Mouse (Mus musculus): ENCODE results near the gene Ddr1. TPM values are rescaled to one million over a fixed set of nuclear protein-coding genes. Genes with fewer than 3 reads are reported as not detected.

Gene Ddr1
- polyA plus RNA-seq, 1 experiment = 56.6 TPM

DNA sequence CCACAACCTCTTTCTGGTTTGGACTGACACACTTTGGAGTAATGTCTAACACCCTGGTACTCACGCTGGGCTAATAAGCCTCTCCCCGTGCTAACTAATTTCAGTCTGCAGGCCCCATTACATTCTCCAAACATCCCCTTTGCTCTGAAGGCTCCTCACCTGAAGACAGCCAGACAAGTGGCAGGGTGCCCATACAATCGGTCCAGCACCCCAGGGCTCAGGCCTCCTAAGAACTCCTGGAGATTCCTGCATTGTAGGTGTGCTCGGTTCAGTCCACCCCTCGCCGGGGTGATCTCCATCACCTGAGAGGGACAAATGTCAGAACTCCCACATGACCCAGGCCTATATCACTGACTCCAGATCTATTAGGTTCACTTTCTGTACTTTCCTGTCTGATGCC lies 31.9 kb downstream of the Ddr1 start:
- no peak for TF ChIP-seq MYOD1 (IDR thresholded peaks at IDR 0.05; ENCODE audit: control insufficient read depth, insufficient read length, low read depth)
- no peak for TF ChIP-seq CTCF (IDR thresholded peaks at IDR 0.05; ENCODE audit: control insufficient read depth, insufficient read depth, insufficient read length)
- TF ChIP-seq MAX (IDR thresholded peaks at IDR 0.05) = no peak
- no peak for TF ChIP-seq CEBPB (IDR thresholded peaks at IDR 0.05; ENCODE audit: low read depth)
- TF ChIP-seq USF1 (IDR thresholded peaks at IDR 0.05; ENCODE audit: low read depth) = no peak
- TF ChIP-seq FOSL1 (IDR thresholded peaks at IDR 0.05; ENCODE audit: insufficient read depth, low read length, poor library complexity, severe bottlenecking) = no peak
- no peak for TF ChIP-seq MYOG (IDR thresholded peaks at IDR 0.05; ENCODE audit: control insufficient read depth, extremely low read depth, insufficient read length)
- Histone ChIP-seq H3ac (ENCODE audit: control insufficient read depth, insufficient read length, low read depth) (peak overlapping the region; percentile 23), H3K79me2 (ENCODE audit: control insufficient read depth, insufficient read depth) (peaks cover 9% of the 10 kb centered on the region), H3K4me3 (ENCODE audit: insufficient read depth, poor library complexity, severe bottlenecking) (no peak overlapping the region), H3K36me3 (ENCODE audit: control insufficient read depth, insufficient read depth) (peaks cover 6% of the 10 kb centered on the region), H3K27me3 (ENCODE audit: control insufficient read depth, insufficient read depth, insufficient read length) (no peaks in the 10 kb centered on the region), H3K79me3 (ENCODE audit: low read depth) (no peaks in the 10 kb centered on the region)

DNA sequence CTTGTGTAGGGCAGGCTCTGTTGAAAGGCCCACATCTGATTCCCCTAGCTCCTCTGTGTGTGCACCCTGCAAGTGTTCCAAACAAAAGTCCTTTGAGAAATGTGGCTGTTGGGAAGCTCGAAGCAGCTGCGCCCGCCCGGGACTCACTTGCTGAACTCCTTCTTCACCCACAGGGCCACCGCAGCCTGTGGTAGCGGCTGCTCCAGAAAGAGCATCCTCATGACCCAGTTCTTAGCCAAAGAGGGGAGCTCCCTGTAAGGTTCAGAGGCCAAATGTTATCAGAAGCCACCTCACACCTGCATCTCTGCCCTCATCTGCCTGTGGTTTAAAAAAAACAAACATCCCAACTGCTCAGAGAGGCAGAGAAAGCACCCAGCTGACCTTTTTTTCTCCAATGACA lies 32.6 kb downstream of the Ddr1 start:
- Histone ChIP-seq H3ac (ENCODE audit: control insufficient read depth, insufficient read length, low read depth) (no peak overlapping the region), H3K4me3 (ENCODE audit: insufficient read depth, poor library complexity, severe bottlenecking) (no peak overlapping the region), H3K79me2 (ENCODE audit: control insufficient read depth, insufficient read depth) (peaks cover 13% of the 10 kb centered on the region), H3K36me3 (ENCODE audit: control insufficient read depth, insufficient read depth) (peaks cover 6% of the 10 kb centered on the region), H3K27me3 (ENCODE audit: control insufficient read depth, insufficient read depth, insufficient read length) (no peaks in the 10 kb centered on the region), H3K79me3 (ENCODE audit: low read depth) (no peaks in the 10 kb centered on the region)
- no peak for TF ChIP-seq CTCF (IDR thresholded peaks at IDR 0.05; ENCODE audit: control insufficient read depth, insufficient read depth, insufficient read length)
- no peak for TF ChIP-seq CEBPB (IDR thresholded peaks at IDR 0.05; ENCODE audit: low read depth)
- no peak for TF ChIP-seq FOSL1 (IDR thresholded peaks at IDR 0.05; ENCODE audit: insufficient read depth, low read length, poor library complexity, severe bottlenecking)
- no peak for TF ChIP-seq MYOD1 (IDR thresholded peaks at IDR 0.05; ENCODE audit: control insufficient read depth, insufficient read length, low read depth)
- TF ChIP-seq MYOG (IDR thresholded peaks at IDR 0.05; ENCODE audit: control insufficient read depth, extremely low read depth, insufficient read length) = no peak
- TF ChIP-seq MAX (IDR thresholded peaks at IDR 0.05) = no peak
- TF ChIP-seq USF1 (IDR thresholded peaks at IDR 0.05; ENCODE audit: low read depth) = no peak

DNA sequence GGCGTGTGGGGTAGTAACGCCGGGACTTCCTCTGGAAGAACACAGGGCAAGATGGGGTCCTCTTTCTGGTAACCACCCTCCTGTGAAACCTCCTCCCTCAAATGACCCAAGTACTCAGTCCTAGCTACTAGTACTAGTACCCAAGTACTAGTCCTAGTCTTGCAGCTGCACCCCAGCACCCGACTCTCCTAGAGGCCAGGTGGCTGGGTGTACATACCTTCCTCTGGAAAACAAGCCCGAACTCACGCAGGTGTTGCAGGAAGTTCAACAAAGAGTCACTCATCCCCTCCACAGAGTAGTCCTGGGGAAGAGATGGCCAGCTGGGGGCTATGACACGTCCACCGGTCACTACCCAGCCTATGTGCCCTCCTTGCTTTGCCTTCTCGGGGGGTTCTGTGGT lies 34.7 kb downstream of the Ddr1 start:
- H3ac ChIP-seq (ENCODE audit: control insufficient read depth, insufficient read length, low read depth) = no peak overlapping the region
- H3K79me3 ChIP-seq (ENCODE audit: low read depth) = no peaks in the 10 kb centered on the region
- TF ChIP-seq FOSL1 (IDR thresholded peaks at IDR 0.05; ENCODE audit: insufficient read depth, low read length, poor library complexity, severe bottlenecking) = no peak
- no peak for TF ChIP-seq MYOD1 (IDR thresholded peaks at IDR 0.05; ENCODE audit: control insufficient read depth, insufficient read length, low read depth)
- TF ChIP-seq MYOG (IDR thresholded peaks at IDR 0.05; ENCODE audit: control insufficient read depth, extremely low read depth, insufficient read length) = no peak
- TF ChIP-seq MAX (IDR thresholded peaks at IDR 0.05) = no peak
- TF ChIP-seq USF1 (IDR thresholded peaks at IDR 0.05; ENCODE audit: low read depth) = no peak
- no peak for TF ChIP-seq CTCF (IDR thresholded peaks at IDR 0.05; ENCODE audit: control insufficient read depth, insufficient read depth, insufficient read length)
- TF ChIP-seq CEBPB (IDR thresholded peaks at IDR 0.05; ENCODE audit: low read depth) = no peak
- peaks cover 24% of the 10 kb centered on the region for H3K79me2 ChIP-seq (ENCODE audit: control insufficient read depth, insufficient read depth)
- H3K36me3 ChIP-seq (ENCODE audit: control insufficient read depth, insufficient read depth) = peaks cover 6% of the 10 kb centered on the region
- no peak overlapping the region for H3K4me3 ChIP-seq (ENCODE audit: insufficient read depth, poor library complexity, severe bottlenecking)
- H3K27me3 ChIP-seq (ENCODE audit: control insufficient read depth, insufficient read depth, insufficient read length) = no peaks in the 10 kb centered on the region

DNA sequence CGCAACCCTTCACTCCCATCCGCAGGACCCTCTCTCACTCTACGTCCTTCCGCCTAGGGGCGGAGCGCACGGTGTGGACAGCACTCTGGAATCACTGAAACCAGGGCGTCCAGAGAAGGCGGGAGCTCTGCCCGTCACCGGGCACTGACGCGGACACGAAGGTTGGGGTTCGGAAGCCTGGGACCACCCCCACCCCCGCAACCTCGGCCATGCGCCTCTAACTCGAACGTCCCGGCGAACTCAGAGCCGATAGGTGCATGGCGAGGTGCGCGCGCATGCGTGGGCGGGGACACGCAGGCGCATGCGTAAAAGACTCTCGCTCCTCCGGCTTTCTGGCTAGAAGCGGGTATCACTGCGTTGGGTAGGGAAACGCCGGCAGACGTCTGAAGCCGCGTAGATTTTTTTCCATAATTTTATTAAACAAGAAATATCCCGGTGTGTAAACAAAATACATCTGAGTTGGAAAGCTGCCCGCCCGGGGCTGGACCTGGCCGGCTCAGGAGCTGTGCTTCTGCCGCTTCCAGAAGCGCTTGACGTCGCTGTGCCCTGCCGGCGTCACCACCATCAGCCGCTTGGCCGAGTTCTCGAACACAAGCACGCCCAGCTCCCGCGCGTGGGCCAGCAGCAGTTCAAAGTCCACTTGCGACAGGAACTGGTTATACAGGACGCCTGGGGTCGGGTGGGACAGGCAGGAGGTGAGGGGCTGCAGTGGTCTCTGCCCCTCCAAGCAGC lies 36.9 kb downstream of the Ddr1 start, which contains the start of gene Vars2:
Vars2 (minus strand) TSS at position 259 of the 732 bp plus-strand sequence.
- Histone ChIP-seq H3K79me2 (ENCODE audit: control insufficient read depth, insufficient read depth) (peaks cover 16% of the 10 kb centered on the region), H3K4me3 (ENCODE audit: insufficient read depth, poor library complexity, severe bottlenecking) (peak within 1 kb of the TSS; percentile 82), H3K27me3 (ENCODE audit: control insufficient read depth, insufficient read depth, insufficient read length) (no peaks in the 10 kb centered on the region), H3ac (ENCODE audit: control insufficient read depth, insufficient read length, low read depth) (peak within 1 kb of the TSS; percentile 98), H3K79me3 (ENCODE audit: low read depth) (no peaks in the 10 kb centered on the region), H3K36me3 (ENCODE audit: control insufficient read depth, insufficient read depth) (peaks cover 6% of the 10 kb centered on the region)
- TF ChIP-seq MYOG (IDR thresholded peaks at IDR 0.05; ENCODE audit: control insufficient read depth, extremely low read depth, insufficient read length) (no peak), MAX (IDR thresholded peaks at IDR 0.05) (peak; percentile 52)

DNA sequence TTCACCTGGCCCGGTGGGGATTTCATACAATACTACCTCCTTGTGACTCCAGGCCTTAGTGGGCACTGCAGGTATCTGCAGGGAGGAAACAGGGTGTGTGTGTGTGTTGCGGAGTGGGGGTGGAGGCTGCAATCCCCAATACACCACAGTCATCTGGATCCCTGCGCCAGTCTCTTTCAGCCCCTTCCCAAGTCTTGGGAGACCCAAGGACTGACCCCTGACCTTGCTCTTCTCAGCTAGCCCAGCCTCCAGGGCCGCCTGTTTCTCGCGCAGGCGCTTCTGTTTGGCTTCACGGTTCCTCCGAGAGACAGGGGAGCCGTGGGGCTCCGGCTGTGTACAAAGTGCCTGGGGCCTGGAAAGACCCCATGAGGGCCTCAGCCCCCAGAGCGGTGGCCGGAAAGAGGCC lies 37.6 kb downstream of the Ddr1 start:
- Histone ChIP-seq H3K27me3 (ENCODE audit: control insufficient read depth, insufficient read depth, insufficient read length) (no peaks in the 10 kb centered on the region), H3K79me2 (ENCODE audit: control insufficient read depth, insufficient read depth) (peaks cover 16% of the 10 kb centered on the region), H3K4me3 (ENCODE audit: insufficient read depth, poor library complexity, severe bottlenecking) (peak overlapping the region; percentile 82), H3K79me3 (ENCODE audit: low read depth) (no peaks in the 10 kb centered on the region), H3K36me3 (ENCODE audit: control insufficient read depth, insufficient read depth) (peaks cover 6% of the 10 kb centered on the region), H3ac (ENCODE audit: control insufficient read depth, insufficient read length, low read depth) (peak overlapping the region; percentile 97)
- TF ChIP-seq FOSL1 (IDR thresholded peaks at IDR 0.05; ENCODE audit: insufficient read depth, low read length, poor library complexity, severe bottlenecking) (no peak), MYOD1 (IDR thresholded peaks at IDR 0.05; ENCODE audit: control insufficient read depth, insufficient read length, low read depth) (no peak), CEBPB (IDR thresholded peaks at IDR 0.05; ENCODE audit: low read depth) (no peak), USF1 (IDR thresholded peaks at IDR 0.05; ENCODE audit: low read depth) (no peak), MYOG (IDR thresholded peaks at IDR 0.05; ENCODE audit: control insufficient read depth, extremely low read depth, insufficient read length) (no peak), CTCF (IDR thresholded peaks at IDR 0.05; ENCODE audit: control insufficient read depth, insufficient read depth, insufficient read length) (no peak), MAX (IDR thresholded peaks at IDR 0.05) (no peak)

Data from C2C12 (cell line).